Mouse (Mus musculus): ENCODE results near the gene Phf23.

- peak; percentile 92 for TF ChIP-seq CTCF (conservative IDR thresholded peaks at IDR 0.05; ENCODE audit: low read length)
- no peak for TF ChIP-seq NANOG (IDR thresholded peaks at IDR 0.05; ENCODE audit: borderline replicate concordance, low read length)
Measured at GRCm38 (mm10) chr11:69960616-69961015, 35.0 kb upstream of the Phf23 start.

Data from E14TG2a.4 (cell line).